Mouse (Mus musculus) adrenal gland, adult 18-20 months (tissue): ENCODE data around the gene Ulk4. TPM values are rescaled to one million over a fixed set of nuclear protein-coding genes. Genes with fewer than 3 reads are reported as not detected.

Experiments
- DNase-seq, 2 experiments: peaks; one replicate each; pipeline ENCODE4 v3.0.0; 2021 to 2022; ENCODE audit warnings: low spot score in 2 of 2
- total RNA-seq, 2 experiments: library from RNA; stranded (reverse); gene quantifications; 1 replicate in 1 of 2; 2 replicates in 1 of 2; pipeline ENCODE4 v1.2.3; 2021

Gene Ulk4
- total RNA-seq, 2 experiments from 2014 or later, result 1.2 to 2.2 TPM

- DNase-seq, result no peak
Observed at GRCm38 (mm10) chr9:121257106-121257505, 19.9 kb downstream of the Ulk4 start.

- no peak for DNase-seq
Observed at GRCm38 (mm10) chr9:121254761-121255160, 22.2 kb downstream of the Ulk4 start.

GRCm38 (mm10) chr9:121253983-121254382 lies 23.0 kb downstream of the Ulk4 start:
- no peak for DNase-seq

- DNase-seq, result peak in 1 of 2 experiments; percentile 0
Observed at GRCm38 (mm10) chr9:121250854-121251253, 26.1 kb downstream of the Ulk4 start.

GRCm38 (mm10) chr9:121249805-121250204 lies 27.2 kb downstream of the Ulk4 start:
- DNase-seq, result peak in 1 of 2 experiments; percentile 0

- DNase-seq, result peak; percentile 80 to 86
Observed at GRCm38 (mm10) chr9:121247956-121248775, 28.8 kb downstream of the Ulk4 start.

- DNase-seq, result no peak
Observed at GRCm38 (mm10) chr9:121247047-121247446, 29.9 kb downstream of the Ulk4 start.

- no peak for DNase-seq
Observed at GRCm38 (mm10) chr9:121242331-121242730, 34.7 kb downstream of the Ulk4 start.

GRCm38 (mm10) chr9:121241806-121242205 lies 35.2 kb downstream of the Ulk4 start:
- no peak for DNase-seq

- no peak for DNase-seq
Observed at GRCm38 (mm10) chr9:121241366-121241765, 35.6 kb downstream of the Ulk4 start.

GRCm38 (mm10) chr9:121240242-121240641 lies 36.8 kb downstream of the Ulk4 start:
- peak in 1 of 2 experiments; percentile 21 for DNase-seq

- no peak for DNase-seq
Observed at GRCm38 (mm10) chr9:121239571-121239970, 37.4 kb downstream of the Ulk4 start.

GRCm38 (mm10) chr9:121218636-121219035 lies 58.4 kb downstream of the Ulk4 start:
- DNase-seq, result no peak

GRCm38 (mm10) chr9:121218230-121218629 lies 58.8 kb downstream of the Ulk4 start:
- DNase-seq, result no peak

- no peak for DNase-seq
Observed at GRCm38 (mm10) chr9:121217742-121218141, 59.3 kb downstream of the Ulk4 start.

- no peak for DNase-seq
Observed at GRCm38 (mm10) chr9:121216536-121217320, 60.3 kb downstream of the Ulk4 start.

- peak; percentile 54 to 63 for DNase-seq
Observed at GRCm38 (mm10) chr9:121215349-121216000, 61.5 kb downstream of the Ulk4 start.

GRCm38 (mm10) chr9:121212322-121212721 lies 64.7 kb downstream of the Ulk4 start:
- no peak for DNase-seq

- no peak for DNase-seq
Observed at GRCm38 (mm10) chr9:121205046-121205445, 72.0 kb downstream of the Ulk4 start.

- DNase-seq, result no peak
Observed at GRCm38 (mm10) chr9:121204149-121204800, 72.7 kb downstream of the Ulk4 start.

- no peak for DNase-seq
Observed at GRCm38 (mm10) chr9:121203686-121204085, 73.3 kb downstream of the Ulk4 start.
